ENCODE assay signal across 9 mouse cellular contexts in the genomic region with DNA sequence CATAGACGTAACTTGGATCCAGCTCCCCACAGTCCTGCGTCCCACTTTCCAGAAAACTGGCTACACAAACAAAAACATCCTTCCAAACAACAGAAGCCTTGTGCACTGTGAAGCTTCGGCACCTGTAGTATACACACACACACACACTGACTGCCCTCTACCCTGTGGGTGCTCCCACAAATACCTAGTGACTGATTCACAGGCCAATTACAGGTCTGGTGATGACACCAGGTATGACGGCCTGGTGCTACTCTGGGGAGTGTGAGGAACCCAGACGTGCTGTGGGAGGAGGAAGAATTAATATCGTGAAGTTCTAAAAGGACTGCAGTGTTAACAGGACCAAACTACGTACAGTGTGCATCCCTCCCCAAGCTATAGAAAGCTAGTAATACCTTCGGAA. TPM values are rescaled to one million over a fixed set of nuclear protein-coding genes. Genes with fewer than 3 reads are reported as not detected.
DNase-seq lines count a peak whose midpoint lies in the region; ATAC-seq and TF ChIP-seq lines count a peak whose summit lies in the region.
"Had no signal": no experiment of that assay in that cellular context is flagged by ENCODE, and none has a peak within 500 bp of the region (broad histone marks: within the 10 kb centered on the region; RNA-seq: fewer than 3 reads in every experiment).

No protein-coding gene starts in this region.

- peaks cover 30% of the 10 kb centered on the region for H3K4me1 ChIP-seq in forebrain, embryonic 12.5 days
- peaks cover 23% of the 10 kb centered on the region for H3K4me1 ChIP-seq in limb, embryonic 10.5 days
- peaks cover 15% of the 10 kb centered on the region for H3K4me1 ChIP-seq in neural tube, embryonic 12.5 days

- H3K27ac ChIP-seq in layer of hippocampus, adult 2 months = no peak overlapping the region
- H3K27ac ChIP-seq in forebrain, embryonic 12.5 days = peak overlapping the region; percentile 47
- no peak overlapping the region for H3K27ac ChIP-seq in limb, embryonic 10.5 days
- no peak overlapping the region for H3K27ac ChIP-seq in neural tube, embryonic 12.5 days

- no peaks in the 10 kb centered on the region for H3K27me3 ChIP-seq in forebrain, embryonic 12.5 days
- no peaks in the 10 kb centered on the region for H3K27me3 ChIP-seq in limb, embryonic 10.5 days (ENCODE audit: low read depth, poor library complexity, severe bottlenecking)
- H3K27me3 ChIP-seq in neural tube, embryonic 12.5 days (replicated peaks) = no peaks in the 10 kb centered on the region

- peak overlapping the region; percentile 84 for H3K4me2 ChIP-seq in forebrain, embryonic 12.5 days
- H3K4me2 ChIP-seq in neural tube, embryonic 12.5 days (replicated peaks) = peak overlapping the region; percentile 88

- no peaks in the 10 kb centered on the region for H3K9me3 ChIP-seq in forebrain, embryonic 12.5 days
- no peaks in the 10 kb centered on the region for H3K9me3 ChIP-seq in limb, embryonic 10.5 days (replicated peaks)
- H3K9me3 ChIP-seq in neural tube, embryonic 12.5 days = no peaks in the 10 kb centered on the region

- H3K36me3 ChIP-seq in forebrain, embryonic 12.5 days (replicated peaks) = peaks cover 17% of the 10 kb centered on the region
- peaks cover 39% of the 10 kb centered on the region for H3K36me3 ChIP-seq in limb, embryonic 10.5 days
- H3K36me3 ChIP-seq in neural tube, embryonic 12.5 days = peaks cover 10% of the 10 kb centered on the region

- no peak for TF ChIP-seq CTCF in layer of hippocampus, adult 2 months (conservative IDR thresholded peaks at IDR 0.05)

- H3K9ac ChIP-seq in forebrain, embryonic 12.5 days = peak overlapping the region; percentile 82
- H3K9ac ChIP-seq in neural tube, embryonic 12.5 days = peak overlapping the region; percentile 93; the same call in 1 of the 2 replicates

- WGBS in forebrain, embryonic 12.5 days = 22% methylated on average over 8 of the region's 8 CpGs
- 63% methylated on average over 8 of the region's 8 CpGs for WGBS in limb, embryonic 10.5 days
- WGBS in neural tube, embryonic 12.5 days = 35% methylated on average over 8 of the region's 8 CpGs

- H3K4me3 ChIP-seq in layer of hippocampus, adult 2 months = peak overlapping the region; percentile 87
- peak overlapping the region; percentile 64 for H3K4me3 ChIP-seq in forebrain, embryonic 12.5 days (replicated peaks)
- H3K4me3 ChIP-seq in limb, embryonic 10.5 days = peak overlapping the region; percentile 88
- peak overlapping the region; percentile 94 for H3K4me3 ChIP-seq in neural tube, embryonic 12.5 days

- ATAC-seq in forebrain, embryonic 12.5 days (ENCODE audit: low FRiP score) = no peak
- ATAC-seq in neural tube, embryonic 12.5 days (ENCODE audit: low FRiP score, low read depth) = no peak
- ATAC-seq: lung, postnatal 0 days had no signal

- intact Hi-C loops in left cerebral cortex, postnatal 14 days (cut with DNase I) = loop anchor here (5.0 kb wide), 2 partner anchors 70 to 80 kb away; no protein-coding TSS in a partner anchor

- no peak for DNase-seq in layer of hippocampus, adult 2 months (ENCODE audit: low spot score in 2 of 2)
- DNase-seq in layer of hippocampus, adult 11-12 months (ENCODE audit: low spot score) = no peak
- peak; percentile 32 for DNase-seq in limb, embryonic 10.5 days (ENCODE audit: low spot score)
- no peak for DNase-seq in right cerebral cortex, postnatal 36 days (ENCODE audit: low spot score in 2 of 2)
- DNase-seq in left cerebral cortex, postnatal 14 days (ENCODE audit: low spot score in 2 of 2) = no peak
- no peak for DNase-seq in adrenal gland, adult 8-10 months

RNA-seq across cellular contexts. Expression of gene Cdc14a, which starts 1.8 kb away (rescaled TPM):
- 1 to 10 TPM; 4.9 to 6.2 TPM for total RNA-seq in layer of hippocampus, adult 2 months (2021)
- 21.6 and 23.2 TPM in 2 replicates for polyA plus RNA-seq in forebrain, embryonic 12.5 days (2016; fragmentation: Nextera tagmentation; extraction: Ambion mirVana)
- polyA plus RNA-seq in limb, embryonic 10.5 days (2016; fragmentation: Nextera tagmentation; extraction: Ambion mirVana) = 12.0 and 13.1 TPM in 2 replicates
- polyA plus RNA-seq in neural tube, embryonic 12.5 days (2016; fragmentation: Nextera tagmentation; extraction: Ambion mirVana) = 17.1 and 17.7 TPM in 2 replicates
- total RNA-seq in left cerebral cortex, postnatal 14 days (2021) = 1 to 10 TPM; 3.4 to 4.4 TPM
- total RNA-seq in adrenal gland, adult 8-10 months (2022) = 10 to 100 TPM in 3 of 4 experiments, 1 to 10 TPM in 1; 8.0 to 23.8 (median 16.2) TPM
